Mouse (Mus musculus) cortical plate, adult 2 months (tissue): Measurements from ENCODE around the gene Rnf149.

ENCODE experiments used
- CTCF ChIP-seq: fragments of 200-500 bp; IDR thresholded peaks from 2 replicates; pipeline ENCODE4 v1.5.1; 2011; ENCODE audit warnings: mild to moderate bottlenecking, control low read depth, low read length; ENCODE audit not compliant: insufficient read depth; ENCODE audit errors: extremely low read depth
- POLR2A ChIP-seq: fragments of 200-500 bp; IDR thresholded peaks from 2 replicates; pipeline ENCODE4 v1.6.1; 2011; ENCODE audit warnings: mild to moderate bottlenecking, low read length, control low read depth; ENCODE audit not compliant: insufficient read depth; ENCODE audit errors: extremely low read depth

DNA sequence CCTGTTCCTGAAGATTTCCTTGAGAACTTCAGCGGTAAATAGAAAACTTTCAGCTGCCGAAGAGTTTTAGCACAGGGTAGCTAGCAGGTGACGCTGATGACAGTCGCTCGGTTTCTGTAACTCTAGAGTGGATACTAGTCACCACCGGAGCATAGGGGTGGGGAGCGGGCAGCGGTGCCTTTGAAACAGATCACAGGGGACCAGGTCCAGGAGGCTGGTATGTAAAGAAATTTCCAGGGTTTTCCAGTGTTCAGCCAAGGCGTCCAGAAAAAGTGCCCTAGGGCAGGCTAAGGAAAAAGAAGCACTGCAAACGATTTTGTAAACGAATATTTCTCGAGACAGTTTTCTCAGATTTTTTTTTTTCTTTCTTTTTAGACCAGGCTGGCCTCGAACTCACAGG is 42.4 kb downstream of the Rnf149 start, which contains the start of gene Cnot11:
- no peak for TF ChIP-seq CTCF
- no peak for TF ChIP-seq POLR2A
